Mouse (Mus musculus) right cerebral cortex, postnatal 4 days (tissue): ENCODE results near the gene Gm15293.
"Not testable (repeated sequence)": the region's sequence is repeated elsewhere in the genome, so short reads cannot be mapped to it uniquely, and the experiment has no call there.

Experiments used
- DNase-seq: peaks from one replicate; pipeline ENCODE4 v3.0.0-alpha.2; 2022

Gene Gm15293

DNA sequence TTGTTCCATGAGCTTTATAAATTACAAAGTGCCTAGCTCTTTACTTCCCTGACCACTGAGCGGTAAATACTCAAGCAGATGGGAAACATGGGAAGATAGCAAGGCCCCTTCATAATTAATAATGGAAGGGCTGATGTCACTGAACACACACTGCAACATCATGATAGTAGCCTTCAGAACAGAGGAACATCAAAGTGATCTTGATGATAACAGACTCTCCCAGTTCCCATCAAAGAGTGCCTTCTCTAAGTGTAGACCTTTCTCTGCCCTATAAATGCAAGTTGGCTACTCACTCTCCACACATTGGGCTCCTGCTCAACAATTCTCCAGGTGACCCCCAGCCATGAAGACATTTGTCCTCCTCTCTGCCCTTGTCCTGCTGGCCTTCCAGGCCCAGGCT is at the start of gene Gm15293:
Gm15293 (plus strand) TSS at position 301 of the 400 bp plus-strand sequence.
- DNase-seq, result not testable (repeated sequence)

DNA sequence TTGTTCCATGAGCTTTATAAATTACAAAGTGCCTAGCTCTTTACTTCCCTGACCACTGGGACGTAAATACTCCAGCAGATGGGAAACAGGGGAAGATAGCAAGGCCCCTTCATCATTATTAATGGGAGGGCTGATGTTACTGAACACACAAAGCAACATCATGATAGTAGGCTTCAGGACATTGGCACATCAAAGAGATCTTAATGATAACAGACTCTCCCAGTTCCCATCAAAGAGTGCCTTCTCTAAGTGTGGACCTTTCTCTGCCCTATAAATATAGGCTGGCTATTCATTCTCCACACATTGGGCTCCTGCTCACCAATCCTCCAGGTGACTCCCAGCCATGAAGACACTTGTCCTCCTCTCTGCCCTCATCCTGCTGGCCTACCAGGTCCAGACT is 39.4 kb upstream of the Gm15293 start, which contains the start of gene Defa22:
Defa22 (plus strand) TSS at position 301 of the 400 bp plus-strand sequence.
- not testable (repeated sequence) for DNase-seq

DNA sequence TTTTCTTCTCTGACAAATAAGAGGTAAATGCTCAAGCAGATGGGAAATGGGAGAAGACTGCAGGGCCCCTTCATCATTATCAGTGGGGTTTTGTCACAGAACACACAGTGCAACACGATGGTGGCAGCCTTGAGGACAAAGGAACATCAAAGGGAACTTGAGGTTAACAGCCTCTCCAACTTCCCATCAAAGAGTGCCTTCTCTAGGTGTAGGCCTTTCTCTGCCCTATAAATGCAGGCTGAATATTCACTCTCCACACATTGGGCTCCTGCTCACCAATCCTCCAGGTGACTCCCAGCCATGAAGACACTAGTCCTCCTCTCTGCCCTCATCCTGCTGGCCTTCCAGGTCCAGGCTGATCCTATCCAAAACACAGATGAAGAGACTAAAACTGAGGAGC is 10.0 kb upstream of the Gm15293 start, which contains the start of gene Defa31:
Defa31 (plus strand) TSS at position 301 of the 400 bp plus-strand sequence.
- DNase-seq, result not testable (repeated sequence)
